Mouse (Mus musculus): ENCODE measurements around the gene Tsr3.

The Tsr3 gene

GRCm38 (mm10) chr17:25243131-25243780 lies 3.3 kb downstream of the Tsr3 start:
- no peak for DNase-seq (ENCODE audit: low read depth, low spot score)

- no peak for DNase-seq (ENCODE audit: low read depth, low spot score)
These were observed 4.3 kb downstream of the Tsr3 start for GRCm38 (mm10) chr17:25244239-25244638.

GRCm38 (mm10) chr17:25248033-25248750 lies 8.2 kb downstream of the Tsr3 start:
- DNase-seq (ENCODE audit: low read depth, low spot score): no peak

GRCm38 (mm10) chr17:25250181-25250835 lies 10.3 kb downstream of the Tsr3 start:
- no peak for DNase-seq (ENCODE audit: low read depth, low spot score)

- no peak for DNase-seq (ENCODE audit: low read depth, low spot score)
These were observed 12.7 kb downstream of the Tsr3 start for GRCm38 (mm10) chr17:25252643-25253042.

- DNase-seq (ENCODE audit: low read depth, low spot score): no peak
These were observed 13.8 kb downstream of the Tsr3 start for GRCm38 (mm10) chr17:25253760-25254159.

GRCm38 (mm10) chr17:25255110-25255509 lies 15.1 kb downstream of the Tsr3 start:
- no peak for DNase-seq (ENCODE audit: low read depth, low spot score)

- DNase-seq (ENCODE audit: low read depth, low spot score): no peak
These were observed 16.3 kb downstream of the Tsr3 start, which contains the start of gene Baiap3 for GRCm38 (mm10) chr17:25256140-25256754. TSS of gene Baiap3 (minus strand) at chr17:25256364.

- DNase-seq (ENCODE audit: low read depth, low spot score): no peak
These were observed 17.9 kb downstream of the Tsr3 start for GRCm38 (mm10) chr17:25257804-25258261.

GRCm38 (mm10) chr17:25264453-25264852 lies 24.5 kb downstream of the Tsr3 start:
- DNase-seq (ENCODE audit: low read depth, low spot score): no peak

GRCm38 (mm10) chr17:25270795-25271335 lies 30.9 kb downstream of the Tsr3 start:
- no peak for DNase-seq (ENCODE audit: low read depth, low spot score)

GRCm38 (mm10) chr17:25272326-25272725 lies 32.4 kb downstream of the Tsr3 start:
- DNase-seq (ENCODE audit: low read depth, low spot score): no peak

- DNase-seq (ENCODE audit: low read depth, low spot score): peak; percentile 92
These were observed 33.2 kb downstream of the Tsr3 start for GRCm38 (mm10) chr17:25272951-25273705.

GRCm38 (mm10) chr17:25273706-25274501 lies 33.9 kb downstream of the Tsr3 start:
- DNase-seq (ENCODE audit: low read depth, low spot score): peak; percentile 98

GRCm38 (mm10) chr17:25274571-25275346 lies 34.8 kb downstream of the Tsr3 start, which contains the start of gene Ube2i:
TSS of gene Ube2i (minus strand) at chr17:25274622.
- DNase-seq (ENCODE audit: low read depth, low spot score): no peak

- DNase-seq (ENCODE audit: low read depth, low spot score): no peak
These were observed 35.9 kb downstream of the Tsr3 start for GRCm38 (mm10) chr17:25275833-25276232.

GRCm38 (mm10) chr17:25282133-25282532 lies 42.2 kb downstream of the Tsr3 start:
- no peak for DNase-seq (ENCODE audit: low read depth, low spot score)

- peak; percentile 78 for DNase-seq (ENCODE audit: low read depth, low spot score)
These were observed 45.1 kb downstream of the Tsr3 start for GRCm38 (mm10) chr17:25285033-25285432.

GRCm38 (mm10) chr17:25288842-25289241 lies 48.9 kb downstream of the Tsr3 start:
- DNase-seq (ENCODE audit: low read depth, low spot score): peak; percentile 45

Measured in mesoderm, embryonic 11.5 days (tissue).